Mouse (Mus musculus): ENCODE data around the gene Ino80d.
A peak's percentile ranks its signal among the peaks of the same experiment; 100 is the strongest.

Ino80d gene

GRCm38 (mm10) chr1:63114136-63114781 is at the start of gene Ino80d:
Gene Ino80d (minus strand): TSS chr1:63114667.
- DNase-seq = peak; percentile 99

- peak; percentile 25 for DNase-seq
These were observed 25.8 kb upstream of the Ino80d start for GRCm38 (mm10) chr1:63140231-63140630.

DNA sequence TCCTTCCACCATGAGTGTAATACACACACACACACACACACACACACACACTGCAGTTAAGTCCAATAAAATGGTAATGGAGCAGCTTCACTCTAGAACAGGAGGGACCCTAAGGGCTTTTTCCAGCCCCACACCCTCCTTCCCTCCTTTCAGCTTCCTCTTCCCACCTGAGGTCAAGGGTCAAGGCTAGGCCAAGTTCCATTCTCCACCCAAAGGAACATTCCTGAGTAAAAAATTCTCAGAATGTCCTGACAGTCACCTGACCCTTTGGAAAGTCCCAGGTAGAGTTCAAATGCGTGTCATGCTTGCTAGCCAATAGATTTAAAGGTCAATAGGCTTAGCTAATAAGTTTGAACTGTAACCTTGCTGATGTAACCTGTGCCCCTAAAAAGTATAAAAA is 24.1 kb upstream of the Ino80d start:
- peak; percentile 8 for DNase-seq

DNA sequence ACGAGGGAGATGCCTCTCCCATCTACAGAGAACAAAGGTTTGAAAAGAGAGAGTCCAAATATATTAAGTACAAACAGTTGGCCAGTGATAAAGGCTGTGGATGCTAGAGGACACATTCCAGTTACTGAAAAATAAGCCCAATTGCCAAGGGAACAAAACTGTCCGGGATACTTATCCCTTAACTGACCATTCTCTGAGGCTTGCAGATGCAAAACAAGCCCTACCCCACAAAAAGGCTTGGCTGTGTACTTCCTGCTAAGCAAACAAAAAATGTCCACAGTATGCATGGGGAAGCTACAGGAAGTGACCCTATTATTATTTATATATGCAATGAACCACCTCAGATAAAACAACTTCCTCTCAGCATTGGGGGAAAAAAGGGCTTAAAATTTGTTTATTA is 23.5 kb upstream of the Ino80d start:
- DNase-seq = peak; percentile 45

DNA sequence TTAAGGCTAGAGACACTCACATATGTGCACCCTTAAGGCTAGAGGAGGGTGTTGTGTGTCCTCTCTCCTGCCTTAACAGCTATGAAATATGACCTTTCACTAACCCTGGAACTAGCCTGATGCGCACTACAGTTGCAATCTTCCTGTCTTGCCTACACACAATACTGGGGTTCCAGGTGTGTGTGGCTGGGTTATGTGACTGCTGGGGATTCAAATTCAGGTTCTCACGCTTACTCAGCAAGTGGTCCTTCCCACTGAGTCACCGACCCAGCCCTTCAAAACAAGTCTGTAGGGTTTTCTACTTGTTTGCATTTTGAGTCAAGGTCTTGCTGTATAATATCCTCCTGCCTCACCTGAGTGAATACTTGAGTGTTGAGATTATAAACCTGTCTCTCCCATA is 20.1 kb upstream of the Ino80d start:
- no peak for DNase-seq

GRCm38 (mm10) chr1:63131766-63132165 is 17.3 kb upstream of the Ino80d start:
- no peak for DNase-seq

DNA sequence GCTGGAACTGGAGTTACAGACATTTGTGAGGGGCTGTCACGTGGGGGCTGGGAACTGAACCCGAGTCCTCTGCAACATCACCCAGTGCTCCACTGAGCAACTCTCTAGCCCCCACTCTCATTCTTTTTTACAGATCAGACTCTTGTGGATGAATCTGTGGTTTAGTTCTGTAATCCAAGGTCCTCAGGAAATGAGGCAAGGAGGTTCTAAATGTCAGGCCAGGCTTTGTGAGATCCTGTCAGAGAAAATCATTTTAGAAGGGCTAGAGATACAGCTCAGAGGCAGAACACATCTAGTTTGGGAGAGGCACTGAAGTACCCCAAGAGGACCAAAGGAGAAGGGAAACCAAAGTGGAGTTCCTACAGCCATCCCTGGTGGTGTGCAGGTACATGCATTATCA is 16.4 kb upstream of the Ino80d start:
- no peak for DNase-seq

DNA sequence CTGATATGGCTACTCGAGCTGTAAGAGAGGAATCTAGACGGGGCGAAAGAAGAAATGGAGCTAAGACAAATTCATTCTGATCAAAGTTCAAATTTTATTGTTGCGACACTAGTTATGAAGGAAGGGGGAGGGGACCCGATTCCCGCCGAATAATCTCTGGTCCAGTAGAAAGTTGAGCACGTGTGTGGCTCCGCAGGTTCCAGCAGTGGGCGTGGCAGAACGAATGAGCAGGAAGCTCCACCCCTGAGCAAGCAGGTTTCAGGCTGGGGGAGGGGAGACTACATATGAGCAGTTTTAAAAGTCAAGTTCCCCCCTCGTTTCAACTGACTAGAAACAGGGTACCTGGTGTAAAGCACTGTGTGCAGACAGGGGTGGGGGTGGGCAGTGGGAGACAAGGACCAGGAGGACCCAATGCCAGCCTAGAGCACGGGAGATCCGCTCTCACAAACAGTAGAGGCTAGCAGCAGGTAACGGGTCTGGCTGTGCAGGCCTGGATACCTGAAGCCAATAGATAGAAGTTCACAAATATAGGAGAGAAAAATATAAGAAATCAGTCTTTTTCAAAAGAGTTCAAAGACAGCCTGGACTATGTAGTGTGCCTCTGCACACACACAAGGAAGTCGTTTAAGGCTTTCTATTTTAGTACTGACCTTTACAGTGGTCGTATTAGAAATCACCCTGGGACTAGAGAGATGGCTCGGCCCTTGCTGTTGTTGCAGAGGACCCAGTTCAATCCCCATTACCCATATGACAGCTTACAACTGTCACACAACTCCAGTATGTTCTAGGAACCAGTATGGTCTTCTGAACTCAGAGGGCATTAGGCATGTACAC is 15.6 kb upstream of the Ino80d start:
- DNase-seq = peak; percentile 92

GRCm38 (mm10) chr1:63129273-63129672 is 14.8 kb upstream of the Ino80d start:
- no peak for DNase-seq

GRCm38 (mm10) chr1:63126206-63126605 is 11.7 kb upstream of the Ino80d start:
- DNase-seq = no peak

GRCm38 (mm10) chr1:63123823-63124450 is 9.5 kb upstream of the Ino80d start:
- DNase-seq = no peak

DNA sequence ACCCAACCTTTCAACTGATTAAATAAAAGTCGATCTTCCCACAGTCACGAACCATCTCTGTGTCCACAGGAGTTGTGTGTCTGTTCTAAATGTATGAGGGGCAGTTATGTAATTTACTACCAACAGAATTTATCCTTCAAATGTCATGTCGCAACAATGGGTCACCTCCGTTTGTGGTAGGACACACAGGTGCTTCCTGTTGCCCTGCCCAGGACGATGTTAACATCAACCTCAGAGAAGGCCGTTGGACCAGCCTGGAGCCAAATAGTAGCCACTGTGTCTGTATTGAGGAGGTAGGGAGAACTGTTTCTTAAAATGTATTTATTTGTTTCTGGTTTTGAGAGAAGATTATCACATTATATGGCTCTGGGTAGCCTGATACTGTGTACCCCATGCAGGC is 7.5 kb upstream of the Ino80d start:
- DNase-seq = no peak

GRCm38 (mm10) chr1:63120382-63120781 is 5.9 kb upstream of the Ino80d start:
- DNase-seq = no peak

- DNase-seq = no peak
These were observed 5.2 kb upstream of the Ino80d start for GRCm38 (mm10) chr1:63119675-63120074.

GRCm38 (mm10) chr1:63115540-63115939 is 1.1 kb upstream of the Ino80d start:
- DNase-seq = no peak

- no peak for DNase-seq
These were observed 629 bp upstream of the Ino80d start for GRCm38 (mm10) chr1:63115096-63115495.

DNA sequence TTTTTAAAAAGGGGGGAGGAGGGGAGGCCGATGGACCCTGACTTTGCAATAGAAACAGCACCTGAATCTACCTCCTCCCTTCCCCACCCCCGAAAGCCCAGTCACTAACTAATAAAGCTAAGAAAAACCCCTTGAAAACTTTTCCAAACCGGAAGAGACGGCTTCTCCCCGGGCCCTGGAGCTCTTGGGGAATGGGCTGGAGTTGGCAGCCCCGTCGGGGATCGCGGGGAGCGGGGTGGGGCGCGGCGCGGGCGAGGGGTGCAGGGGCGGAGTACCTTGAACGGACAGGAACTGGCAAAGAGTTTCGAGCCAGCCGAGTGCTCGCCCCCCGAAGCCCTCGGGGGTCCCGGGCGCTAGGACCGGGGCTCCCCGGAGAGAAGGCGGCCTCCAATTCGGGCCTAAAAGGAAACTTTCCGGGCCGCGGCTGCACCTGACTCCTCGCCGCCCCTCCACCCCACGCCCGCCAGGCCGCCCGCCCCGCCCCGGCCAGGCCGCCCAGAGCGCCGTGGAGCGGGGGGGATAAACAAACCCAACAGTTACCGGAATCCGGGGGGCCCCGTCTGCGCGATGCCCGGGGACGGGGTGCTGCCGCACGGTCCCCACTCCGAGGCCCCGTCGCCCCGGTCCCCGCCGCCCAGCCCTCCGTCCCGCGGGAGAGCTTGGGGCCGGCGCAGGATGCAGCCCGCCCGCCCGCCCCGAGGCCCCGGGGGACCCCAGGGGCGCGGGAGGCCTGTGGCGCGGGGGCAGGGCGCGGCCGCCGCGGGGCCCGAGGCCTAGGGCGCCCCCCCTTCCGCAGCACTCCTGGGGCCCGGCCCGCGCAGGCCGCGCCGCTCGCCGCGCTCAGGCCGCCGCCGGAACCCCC is 962 bp downstream of the Ino80d start:
- DNase-seq = peak; percentile 98

- DNase-seq = peak; percentile 95
These were observed 1.6 kb downstream of the Ino80d start for GRCm38 (mm10) chr1:63112865-63113261.

GRCm38 (mm10) chr1:63112151-63112864 is 2.2 kb downstream of the Ino80d start:
- DNase-seq = no peak

DNA sequence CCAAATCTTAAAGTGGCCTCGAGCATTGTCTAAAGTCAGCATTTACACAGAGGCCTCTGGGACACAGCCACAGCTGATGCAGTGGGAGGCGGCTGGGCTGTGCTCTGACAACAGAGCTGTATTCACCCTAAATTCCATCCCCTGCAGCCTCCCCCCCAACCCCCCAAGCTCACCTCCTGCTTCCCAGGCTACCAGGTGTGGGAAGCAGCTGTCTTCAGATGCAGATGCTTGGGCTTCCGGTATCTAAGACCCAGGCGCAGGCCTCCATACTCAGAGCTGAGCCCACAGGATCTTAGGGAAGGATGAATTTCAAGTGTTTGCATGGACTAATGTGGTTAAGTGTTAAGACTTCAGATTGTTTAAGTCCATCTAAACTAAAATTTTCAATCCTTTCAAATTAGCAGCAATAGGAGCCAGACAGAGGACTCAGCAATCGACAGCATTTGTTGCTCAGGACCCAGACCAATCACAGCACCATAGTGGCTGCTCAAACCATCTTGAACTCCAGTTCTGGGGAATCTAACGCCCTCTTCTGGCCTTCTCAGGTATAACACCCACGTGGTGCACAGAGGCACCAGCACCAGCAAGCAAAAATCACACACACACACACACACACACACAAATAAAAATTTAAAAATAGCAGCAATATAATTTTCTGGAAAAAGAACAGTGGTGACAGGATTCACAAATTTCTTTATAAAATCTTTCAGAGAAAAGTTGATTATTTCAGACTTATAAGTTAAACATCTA is 3.8 kb downstream of the Ino80d start:
- DNase-seq = no peak

- DNase-seq = peak; percentile 83
These were observed 6.7 kb downstream of the Ino80d start for GRCm38 (mm10) chr1:63107614-63108327.

All from heart, adult 11 months (tissue).